Mouse (Mus musculus) forebrain, embryonic 12.5 days (tissue): ENCODE measurements around the gene Nox1. TPM values are rescaled to one million over a fixed set of nuclear protein-coding genes. Genes with fewer than 3 reads are reported as not detected.

ENCODE experiments used
- ATAC-seq: fragments of 200-750 bp; cut with Nextera tagmentation; 2 replicates; pipeline ENCODE4 v1.8.0; 2017; ENCODE audit warnings: moderate TSS enrichment; ENCODE audit not compliant: low FRiP score
- H3K27ac ChIP-seq: fragments of 300-500 bp; sonication (generic); 2 replicates; pipeline ENCODE4 v1.5.1; 2016; ENCODE audit warnings: mild to moderate bottlenecking
- H3K27me3 ChIP-seq: fragments of 300-500 bp; sonication (generic); 2 replicates; pipeline ENCODE4 v1.6.1; 2016; ENCODE audit warnings: mild to moderate bottlenecking
- H3K36me3 ChIP-seq: fragments of 300-500 bp; sonication (generic); replicated peaks from 2 replicates; pipeline ENCODE4 v1.6.1; 2016; ENCODE audit warnings: mild to moderate bottlenecking
- H3K4me1 ChIP-seq: fragments of 300-500 bp; sonication (generic); 2 replicates; pipeline ENCODE4 v1.6.1; 2016
- H3K4me2 ChIP-seq: fragments of 300-500 bp; sonication (generic); 2 replicates; pipeline ENCODE4 v1.6.1; 2016; ENCODE audit warnings: mild to moderate bottlenecking, moderate library complexity
- H3K4me3 ChIP-seq: fragments of 300-500 bp; sonication (generic); replicated peaks from 2 replicates; pipeline ENCODE4 v1.5.1; 2016; ENCODE audit warnings: mild to moderate bottlenecking
- H3K9ac ChIP-seq: fragments of 300-500 bp; sonication (generic); 2 replicates; pipeline ENCODE4 v1.6.1; 2016; ENCODE audit warnings: mild to moderate bottlenecking
- H3K9me3 ChIP-seq: fragments of 300-500 bp; sonication (generic); 2 replicates; pipeline ENCODE4 v1.6.1; 2016
- WGBS: fragments of 180-500 bp; shearing (Covaris S2); methylation state at CpG from one replicate; pipeline ENCODE4 v1.1.7; 2016; 5-methylcytosine and 5-hydroxymethylcytosine counted together
- polyA plus RNA-seq: library from polyadenylated mRNA; unstranded; fragments of >200 nt; fragmentation: Nextera tagmentation; extraction: Ambion mirVana; gene quantifications from 2 replicates; pipeline ENCODE4 v1.2.1, GENCODE M21; 2016

Nox1 gene
- polyA plus RNA-seq, 1 experiment from 2014 or later, result 0.14 TPM

- Histone ChIP-seq H3K9me3 (no peaks in the 10 kb centered on the region), H3K27me3 (no peaks in the 10 kb centered on the region), H3K4me1 (no peaks in the 10 kb centered on the region), H3K4me2 (no peak overlapping the region), H3K27ac (no peak overlapping the region), H3K36me3 (no peaks in the 10 kb centered on the region), H3K4me3 (no peak overlapping the region), H3K9ac (no peak overlapping the region)
- ATAC-seq, result no peak
- 95% methylated on average over 1 of the region's 1 CpGs for WGBS
Observed at GRCm38 (mm10) chrX:134170584-134170983, 51.2 kb downstream of the Nox1 start.

GRCm38 (mm10) chrX:134163484-134163883, 58.3 kb downstream of the Nox1 start:
- Histone ChIP-seq H3K27me3 (peaks cover 19% of the 10 kb centered on the region), H3K4me2 (peak overlapping the region; percentile 52; the same call in 1 of the 2 replicates)

GRCm38 (mm10) chrX:134162826-134163225, 58.9 kb downstream of the Nox1 start:
- H3K9ac ChIP-seq, result no peak overlapping the region
- peak overlapping the region; percentile 26 for H3K4me3 ChIP-seq
- H3K9me3 ChIP-seq, result no peaks in the 10 kb centered on the region
- H3K36me3 ChIP-seq, result no peaks in the 10 kb centered on the region
- WGBS, result 18% methylated on average over 11 of the region's 11 CpGs
- H3K4me2 ChIP-seq, result peak overlapping the region; percentile 52
- no peak overlapping the region for H3K27ac ChIP-seq
- peaks cover 19% of the 10 kb centered on the region for H3K27me3 ChIP-seq
- no peaks in the 10 kb centered on the region for H3K4me1 ChIP-seq
- no peak for ATAC-seq

More at GRCm38 (mm10) chrX:134163484-134163883, 58.3 kb downstream of the Nox1 start:
- ATAC-seq, result no peak
- Histone ChIP-seq H3K4me3 (no peak overlapping the region), H3K9me3 (no peaks in the 10 kb centered on the region), H3K4me1 (no peaks in the 10 kb centered on the region), H3K36me3 (no peaks in the 10 kb centered on the region), H3K9ac (no peak overlapping the region), H3K27ac (no peak overlapping the region)
- 53% methylated on average over 4 of the region's 4 CpGs for WGBS

GRCm38 (mm10) chrX:134162043-134162720, 59.6 kb downstream of the Nox1 start, which contains the start of gene Xkrx:
Gene Xkrx, minus strand, starts transcription at chrX:134162076.
- 30% methylated on average over 16 of the region's 16 CpGs for WGBS
- ATAC-seq, result no peak

GRCm38 (mm10) chrX:134160442-134160841, 61.3 kb downstream of the Nox1 start:
- no peak for ATAC-seq
- no peak overlapping the region for H3K4me2 ChIP-seq
- H3K4me3 ChIP-seq, result no peak overlapping the region
- 91% methylated on average over 2 of the region's 2 CpGs for WGBS
- H3K27ac ChIP-seq, result no peak overlapping the region
- peaks cover 19% of the 10 kb centered on the region for H3K27me3 ChIP-seq
- H3K36me3 ChIP-seq, result no peaks in the 10 kb centered on the region
- no peaks in the 10 kb centered on the region for H3K4me1 ChIP-seq
- no peaks in the 10 kb centered on the region for H3K9me3 ChIP-seq
- no peak overlapping the region for H3K9ac ChIP-seq

More at GRCm38 (mm10) chrX:134162043-134162720, 59.6 kb downstream of the Nox1 start, which contains the start of gene Xkrx:
- H3K27ac ChIP-seq, result no peak within 1 kb of the TSS
- no peaks in the 10 kb centered on the region for H3K4me1 ChIP-seq
- H3K9me3 ChIP-seq, result no peaks in the 10 kb centered on the region
- H3K9ac ChIP-seq, result no peak within 1 kb of the TSS
- peak within 1 kb of the TSS; percentile 52 for H3K4me2 ChIP-seq
- H3K36me3 ChIP-seq, result no peaks in the 10 kb centered on the region
- H3K4me3 ChIP-seq, result peak within 1 kb of the TSS; percentile 26
- H3K27me3 ChIP-seq, result peaks cover 19% of the 10 kb centered on the region

GRCm38 (mm10) chrX:134158151-134158550, 63.6 kb downstream of the Nox1 start:
- Histone ChIP-seq H3K4me1 (no peaks in the 10 kb centered on the region), H3K27ac (no peak overlapping the region), H3K9me3 (no peaks in the 10 kb centered on the region), H3K36me3 (no peaks in the 10 kb centered on the region), H3K9ac (no peak overlapping the region), H3K4me3 (no peak overlapping the region), H3K27me3 (peaks cover 15% of the 10 kb centered on the region), H3K4me2 (no peak overlapping the region)
- 34% methylated on average over 7 of the region's 7 CpGs for WGBS
- ATAC-seq, result no peak

GRCm38 (mm10) chrX:134141986-134142385, 79.8 kb downstream of the Nox1 start:
- Histone ChIP-seq H3K4me2 (no peak overlapping the region), H3K27me3 (peaks cover 9% of the 10 kb centered on the region; the same call in 1 of the 2 replicates)
- WGBS, result 89% methylated on average over 4 of the region's 4 CpGs

GRCm38 (mm10) chrX:134141551-134141950, 80.2 kb downstream of the Nox1 start:
- Histone ChIP-seq H3K27me3 (peaks cover 9% of the 10 kb centered on the region; the same call in 1 of the 2 replicates), H3K9me3 (no peaks in the 10 kb centered on the region), H3K36me3 (no peaks in the 10 kb centered on the region), H3K9ac (no peak overlapping the region), H3K4me1 (no peaks in the 10 kb centered on the region), H3K27ac (no peak overlapping the region), H3K4me2 (no peak overlapping the region), H3K4me3 (no peak overlapping the region)
- ATAC-seq, result no peak
- WGBS, result 86% methylated on average over 1 of the region's 1 CpGs

More at GRCm38 (mm10) chrX:134141986-134142385, 79.8 kb downstream of the Nox1 start:
- no peak overlapping the region for H3K9ac ChIP-seq
- no peak overlapping the region for H3K27ac ChIP-seq
- H3K9me3 ChIP-seq, result no peaks in the 10 kb centered on the region
- ATAC-seq, result no peak
- H3K4me3 ChIP-seq, result no peak overlapping the region
- no peaks in the 10 kb centered on the region for H3K36me3 ChIP-seq
- no peaks in the 10 kb centered on the region for H3K4me1 ChIP-seq

GRCm38 (mm10) chrX:134140024-134140423, 81.7 kb downstream of the Nox1 start:
- Histone ChIP-seq H3K9ac (no peak overlapping the region), H3K36me3 (no peaks in the 10 kb centered on the region), H3K4me1 (no peaks in the 10 kb centered on the region), H3K9me3 (no peaks in the 10 kb centered on the region), H3K27ac (no peak overlapping the region), H3K27me3 (peaks cover 12% of the 10 kb centered on the region; the same call in 1 of the 2 replicates), H3K4me2 (no peak overlapping the region), H3K4me3 (no peak overlapping the region)
- no peak for ATAC-seq
- 86% methylated on average over 6 of the region's 6 CpGs for WGBS

GRCm38 (mm10) chrX:134133821-134134220, 87.9 kb downstream of the Nox1 start:
- H3K27me3 ChIP-seq, result peaks cover 18% of the 10 kb centered on the region; the same call in 1 of the 2 replicates
- no peaks in the 10 kb centered on the region for H3K9me3 ChIP-seq
- no peak for ATAC-seq
- H3K4me2 ChIP-seq, result no peak overlapping the region
- H3K9ac ChIP-seq, result no peak overlapping the region
- no peak overlapping the region for H3K4me3 ChIP-seq
- no peak overlapping the region for H3K27ac ChIP-seq
- no peaks in the 10 kb centered on the region for H3K4me1 ChIP-seq
- no peaks in the 10 kb centered on the region for H3K36me3 ChIP-seq
- 49% methylated on average over 3 of the region's 3 CpGs for WGBS

- Histone ChIP-seq H3K4me1 (no peaks in the 10 kb centered on the region), H3K27ac (no peak overlapping the region), H3K36me3 (no peaks in the 10 kb centered on the region), H3K9ac (no peak overlapping the region), H3K27me3 (peaks cover 21% of the 10 kb centered on the region; the same call in 1 of the 2 replicates), H3K9me3 (no peaks in the 10 kb centered on the region), H3K4me3 (no peak overlapping the region), H3K4me2 (no peak overlapping the region)
- 24% methylated on average over 5 of the region's 5 CpGs for WGBS
- no peak for ATAC-seq
Observed at GRCm38 (mm10) chrX:134132295-134132694, 89.5 kb downstream of the Nox1 start.

GRCm38 (mm10) chrX:134128549-134128948, 93.2 kb downstream of the Nox1 start:
- no peak overlapping the region for H3K4me2 ChIP-seq
- H3K27me3 ChIP-seq, result peaks cover 20% of the 10 kb centered on the region; the same call in 1 of the 2 replicates
- H3K9ac ChIP-seq, result no peak overlapping the region
- H3K9me3 ChIP-seq, result no peaks in the 10 kb centered on the region
- 87% methylated on average over 3 of the region's 3 CpGs for WGBS
- H3K36me3 ChIP-seq, result no peaks in the 10 kb centered on the region
- H3K4me3 ChIP-seq, result no peak overlapping the region
- no peaks in the 10 kb centered on the region for H3K4me1 ChIP-seq
- no peak overlapping the region for H3K27ac ChIP-seq
- no peak for ATAC-seq

GRCm38 (mm10) chrX:134116417-134116816, 105.3 kb downstream of the Nox1 start:
- WGBS, result 79% methylated on average over 3 of the region's 3 CpGs
- no peak for ATAC-seq
- peaks cover 21% of the 10 kb centered on the region for H3K27me3 ChIP-seq

More at GRCm38 (mm10) chrX:134116417-134116816, 105.3 kb downstream of the Nox1 start:
- Histone ChIP-seq H3K27ac (no peak overlapping the region), H3K9ac (no peak overlapping the region), H3K9me3 (no peaks in the 10 kb centered on the region), H3K36me3 (no peaks in the 10 kb centered on the region), H3K4me1 (no peaks in the 10 kb centered on the region), H3K4me3 (no peak overlapping the region), H3K4me2 (no peak overlapping the region)
